Mouse (Mus musculus): ENCODE data around the gene Bnipl.
"Not testable (repeated sequence)": the region's sequence is repeated elsewhere in the genome, so short reads cannot be mapped to it uniquely, and the experiment has no call there.

The Bnipl gene

GRCm38 (mm10) chr3:95235386-95236301 is 15.3 kb downstream of the Bnipl start:
- no peak for DNase-seq

- DNase-seq: no peak
Observed at GRCm38 (mm10) chr3:95233303-95233980, 17.6 kb downstream of the Bnipl start.

GRCm38 (mm10) chr3:95232771-95233170 is 18.2 kb downstream of the Bnipl start:
- DNase-seq: no peak

DNA sequence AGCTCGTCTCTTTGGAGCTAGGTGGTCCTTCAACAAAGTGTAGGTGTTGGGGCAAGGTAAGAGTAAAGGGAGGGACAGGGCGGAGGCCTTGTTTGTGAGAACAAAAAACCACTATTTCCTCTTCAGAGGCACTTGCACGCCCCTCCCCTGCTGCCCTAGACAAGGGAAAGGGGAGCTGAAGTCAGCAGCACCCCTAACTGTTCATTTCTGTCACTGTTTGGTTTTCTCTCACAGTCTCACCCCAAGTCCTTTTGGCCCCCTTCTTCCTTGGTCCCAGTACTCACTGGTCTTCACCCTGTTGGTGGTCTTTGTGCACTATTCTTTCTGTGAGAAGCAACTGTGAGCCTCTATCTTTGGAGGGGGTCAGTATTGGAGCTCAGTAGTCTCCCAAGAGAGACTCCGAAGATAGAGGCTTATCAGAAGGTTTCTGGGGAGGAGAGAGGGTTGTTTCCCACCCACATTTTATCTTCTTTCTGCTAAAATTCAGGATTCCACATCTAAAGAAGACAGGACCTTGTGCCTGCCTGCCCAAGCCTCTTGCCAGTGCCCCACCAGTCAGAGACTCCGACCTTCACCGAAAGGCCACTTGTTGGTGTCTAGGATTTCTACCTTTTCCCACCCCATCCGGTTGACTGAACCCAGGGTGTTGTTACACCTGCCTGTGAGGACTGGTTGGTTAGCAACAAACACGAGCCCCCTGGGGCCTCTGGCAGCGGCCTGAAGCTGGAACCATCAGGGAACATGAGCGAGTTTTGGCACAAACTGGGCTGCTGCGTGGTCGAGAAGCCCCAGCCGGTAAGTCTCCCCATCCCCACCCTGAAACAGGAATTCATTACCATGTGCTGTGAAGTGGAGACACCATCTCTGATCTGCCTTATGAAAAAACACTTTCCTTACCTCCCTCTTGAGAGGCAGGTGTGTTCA is 19.4 kb downstream of the Bnipl start, which contains the start of gene Mllt11:
Gene Mllt11 (minus strand): TSS at position 874 of the 924 bp plus-strand sequence.
- DNase-seq: no peak

DNA sequence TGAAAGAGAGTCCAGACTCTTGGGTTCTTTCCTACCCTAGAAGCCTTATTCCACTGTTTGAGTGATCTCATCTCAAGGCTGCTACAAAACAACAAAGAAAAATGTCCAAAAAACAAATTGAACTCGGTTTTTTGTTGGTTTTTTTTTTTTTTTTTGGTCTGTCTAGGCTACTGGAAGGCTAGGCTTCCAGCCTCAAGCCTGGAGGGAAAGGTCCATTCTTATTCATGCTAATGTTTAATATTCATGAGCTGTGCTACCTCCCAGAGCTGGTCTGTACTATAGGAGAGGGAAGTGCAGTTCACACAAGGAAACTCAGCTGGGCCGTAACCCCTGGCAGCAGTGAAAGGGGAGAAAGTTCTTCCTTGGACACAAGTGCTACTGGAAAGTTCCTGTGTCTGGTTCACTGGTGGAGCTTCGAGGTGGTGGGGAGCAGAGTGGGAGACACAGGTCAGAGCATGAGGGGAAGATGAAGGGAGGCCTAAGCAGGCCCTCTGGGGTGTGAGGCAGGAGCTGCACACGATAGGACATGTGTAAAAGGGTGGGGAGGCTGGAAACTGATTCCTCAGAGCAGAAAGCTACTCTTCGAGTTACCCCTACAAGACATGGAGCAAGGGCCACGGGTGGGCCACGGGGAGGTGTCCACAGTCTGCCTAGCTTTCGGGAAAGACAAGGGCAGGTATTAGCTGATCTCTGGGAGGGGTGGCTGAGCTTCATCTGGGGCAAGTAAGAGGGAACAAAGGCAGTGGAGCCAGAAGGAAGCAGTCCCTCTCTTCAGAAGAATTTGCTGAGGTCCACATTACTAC is 20.3 kb downstream of the Bnipl start:
- DNase-seq: no peak

- DNase-seq: peak; percentile 70
Observed at GRCm38 (mm10) chr3:95229781-95230494, 21.1 kb downstream of the Bnipl start.

DNA sequence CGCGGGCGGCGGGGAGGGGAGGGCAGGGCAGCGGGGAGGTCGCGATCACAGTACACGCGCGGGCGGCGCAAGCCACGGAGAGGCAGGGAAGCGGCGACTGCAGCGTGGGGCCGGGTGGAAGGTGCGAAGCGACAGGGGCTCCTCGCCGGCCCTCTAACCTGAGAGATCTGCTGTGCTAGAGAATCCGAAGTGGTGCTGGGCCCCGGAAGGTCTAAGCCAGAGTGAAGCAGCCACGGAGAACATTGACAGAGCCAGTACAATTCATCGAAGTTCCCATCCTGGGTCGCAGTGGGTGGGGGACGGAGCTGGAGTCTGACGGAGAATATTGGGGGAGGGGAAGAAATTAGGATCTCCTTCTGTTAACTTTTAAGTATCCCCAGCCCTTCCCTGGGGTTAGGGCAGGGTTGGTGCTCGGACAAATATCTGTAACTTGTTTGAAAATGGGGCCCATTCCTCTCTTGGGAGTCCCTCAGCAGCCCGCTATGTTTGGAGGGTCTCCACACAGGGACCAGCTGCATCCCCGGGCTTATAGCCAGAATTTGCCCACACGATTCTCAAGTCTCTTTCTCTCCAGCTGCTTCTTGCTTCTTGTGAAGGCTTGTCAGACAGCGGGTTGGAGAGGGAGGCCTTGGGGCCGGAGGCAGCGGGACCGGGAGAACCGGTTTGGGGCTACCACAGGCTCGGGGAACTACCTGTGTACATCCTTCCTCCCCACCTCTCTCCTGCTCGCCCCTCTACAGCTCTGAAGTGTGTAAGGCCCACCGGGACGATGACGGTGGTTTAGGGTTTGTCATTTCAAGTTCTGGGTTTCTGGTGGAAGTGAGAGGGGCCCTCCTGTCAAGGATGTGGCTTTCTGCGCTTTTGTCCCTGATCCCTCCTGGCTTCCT is 21.9 kb downstream of the Bnipl start:
- peak; percentile 47 for DNase-seq

- DNase-seq: peak; percentile 92
Observed at GRCm38 (mm10) chr3:95228148-95228893, 22.7 kb downstream of the Bnipl start, which contains the start of gene Cdc42se1. Gene Cdc42se1 (plus strand): TSS chr3:95228732.

DNA sequence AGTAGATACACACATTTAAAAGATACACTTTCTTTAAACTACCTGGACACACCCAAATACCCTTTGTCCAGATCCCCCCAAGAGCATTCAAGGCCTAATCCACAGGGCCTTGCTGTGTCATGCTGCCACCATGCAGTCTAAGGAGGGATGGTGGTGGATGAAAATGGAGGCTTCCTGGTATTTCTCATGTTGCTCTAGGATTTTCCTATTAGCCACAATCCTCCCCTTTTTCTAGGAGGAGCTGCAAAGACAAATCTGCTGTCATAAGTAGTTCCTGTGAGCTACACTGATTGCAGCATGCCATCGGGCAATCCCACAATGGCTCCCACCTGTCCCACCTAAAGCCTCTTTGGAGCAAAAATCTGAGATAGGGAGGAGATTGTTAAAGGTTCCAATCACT is 23.8 kb downstream of the Bnipl start:
- DNase-seq: peak; percentile 23

GRCm38 (mm10) chr3:95224295-95224694 is 26.7 kb downstream of the Bnipl start:
- peak; percentile 64 for DNase-seq

DNA sequence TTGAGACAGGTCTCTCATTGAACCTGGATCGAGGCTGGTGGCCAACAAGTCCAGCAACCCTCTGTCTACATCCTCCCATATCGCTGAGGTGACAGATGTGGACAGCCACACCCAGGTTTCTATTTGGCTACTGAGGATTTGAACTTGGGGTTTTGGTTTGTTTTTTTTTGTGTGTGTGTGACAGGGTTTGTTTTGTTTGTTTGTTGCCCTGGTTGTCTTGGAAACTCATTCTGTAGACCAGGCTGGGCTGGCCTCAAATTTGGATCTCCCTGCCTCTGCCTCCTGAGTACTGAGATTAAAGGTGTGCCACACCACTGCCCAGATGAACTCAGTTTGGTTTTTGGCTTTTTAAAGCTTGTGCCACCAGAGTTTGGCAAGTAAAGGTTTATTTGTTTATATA is 28.0 kb downstream of the Bnipl start:
- DNase-seq: no peak

DNA sequence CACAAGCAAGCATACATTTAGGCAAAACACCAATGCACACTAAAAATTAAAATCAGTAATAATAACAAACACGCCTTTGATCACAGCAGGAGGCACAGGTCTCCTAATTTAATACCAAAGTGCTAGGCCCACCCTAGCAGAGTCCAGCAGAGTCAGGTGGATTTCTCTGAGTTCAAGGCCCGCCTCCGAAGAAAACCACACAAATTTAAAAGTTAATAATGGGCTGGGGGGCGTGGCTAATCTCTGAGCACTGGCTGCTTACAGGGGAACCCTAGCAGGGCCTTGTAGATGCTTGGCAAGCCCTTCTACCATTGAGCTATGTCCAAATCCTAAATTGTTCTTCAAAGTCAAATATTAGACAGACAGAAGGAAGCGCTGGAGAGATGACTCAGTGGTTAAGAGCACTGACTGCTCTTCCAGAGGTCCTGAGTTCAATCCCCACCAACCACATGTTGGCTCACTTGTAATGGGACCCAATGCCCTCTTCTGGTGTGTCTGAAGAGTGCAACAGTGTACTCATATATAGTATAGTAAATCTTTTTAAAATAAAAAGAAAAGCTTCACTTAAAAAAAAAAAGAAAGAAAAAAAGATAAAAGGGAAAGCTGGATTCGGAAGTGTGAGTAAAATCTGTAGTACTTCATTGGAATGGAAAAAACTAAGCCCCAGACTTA is 32.4 kb downstream of the Bnipl start:
- DNase-seq: no peak

GRCm38 (mm10) chr3:95217255-95218134 is 33.5 kb downstream of the Bnipl start, which contains the start of gene Gabpb2:
Gene Gabpb2 (minus strand): TSS chr3:95217916.
- peak; percentile 96 for DNase-seq

DNA sequence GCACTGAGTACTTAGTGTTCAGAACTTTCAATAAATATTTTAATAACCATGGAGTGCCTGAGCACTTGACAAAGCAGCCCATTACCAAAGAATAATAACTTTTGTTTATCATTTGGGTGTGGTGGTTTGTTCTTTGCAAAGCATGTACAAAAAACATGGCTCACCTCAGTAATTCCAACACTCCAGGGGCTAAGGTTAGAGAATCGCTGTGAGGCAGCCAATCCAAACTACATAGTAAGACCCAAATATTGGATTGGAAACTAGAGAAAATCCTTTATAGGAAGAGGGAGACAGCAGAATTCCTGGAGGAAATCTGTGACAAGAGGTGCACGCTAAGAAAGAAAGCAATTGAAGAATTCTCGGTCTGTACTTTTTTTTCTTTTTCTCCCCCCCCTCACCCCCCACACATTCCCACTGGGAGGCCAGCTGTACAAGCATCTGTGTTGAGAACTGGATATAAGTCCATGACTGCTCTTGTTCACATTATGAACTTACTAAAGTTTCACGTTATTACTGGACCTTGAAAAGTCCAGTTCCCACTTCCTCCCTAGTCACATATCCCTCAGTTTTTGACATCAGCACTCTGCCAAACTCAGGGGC is 34.2 kb downstream of the Bnipl start:
- no peak for DNase-seq

DNA sequence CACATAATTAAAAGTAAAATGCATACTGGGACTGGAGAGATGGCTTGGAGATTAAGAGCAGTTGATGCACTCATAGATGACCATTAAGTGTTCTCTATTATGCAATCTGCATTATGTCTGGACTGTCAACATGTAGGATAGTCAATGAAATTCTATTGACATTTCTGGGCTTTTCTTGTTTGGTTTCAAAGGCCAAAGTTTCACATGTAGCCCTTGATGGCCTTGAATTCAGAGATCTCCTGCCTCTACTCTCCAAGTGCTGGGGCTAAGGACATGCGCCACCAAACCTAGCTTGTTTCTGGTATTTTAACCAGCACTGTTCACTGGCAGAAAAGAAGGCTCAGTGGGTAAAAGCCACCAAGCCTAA is 37.4 kb downstream of the Bnipl start:
- no peak for DNase-seq

- not testable (repeated sequence) for DNase-seq
Observed at GRCm38 (mm10) chr3:95212889-95213608, 37.9 kb downstream of the Bnipl start.

DNA sequence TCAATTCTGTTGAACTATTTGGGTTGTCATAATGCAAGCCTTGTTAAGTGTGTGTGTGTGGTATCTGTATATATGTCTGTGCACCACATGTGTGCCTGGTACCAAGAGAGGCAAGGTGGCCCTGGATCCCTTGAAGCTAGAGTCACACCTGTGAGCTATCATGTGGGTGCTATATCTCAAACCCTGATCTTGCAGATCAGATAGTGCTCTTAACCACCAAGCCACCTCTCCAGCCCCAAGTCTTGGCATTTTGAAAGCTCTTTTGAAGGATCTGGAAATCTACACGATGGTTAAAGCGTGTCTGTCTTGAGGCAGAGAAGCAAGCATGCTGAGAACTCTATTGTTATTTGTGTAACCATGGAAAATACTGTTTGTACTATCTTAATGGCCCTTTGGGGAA is 40.4 kb downstream of the Bnipl start:
- no peak for DNase-seq

Measured in retina, postnatal 1 day (tissue).